Mouse (Mus musculus): ENCODE data around the gene Pdk1.
"Not testable (repeated sequence)": the region's sequence is repeated elsewhere in the genome, so short reads cannot be mapped to it uniquely, and the experiment has no call there.

The Pdk1 gene

DNA sequence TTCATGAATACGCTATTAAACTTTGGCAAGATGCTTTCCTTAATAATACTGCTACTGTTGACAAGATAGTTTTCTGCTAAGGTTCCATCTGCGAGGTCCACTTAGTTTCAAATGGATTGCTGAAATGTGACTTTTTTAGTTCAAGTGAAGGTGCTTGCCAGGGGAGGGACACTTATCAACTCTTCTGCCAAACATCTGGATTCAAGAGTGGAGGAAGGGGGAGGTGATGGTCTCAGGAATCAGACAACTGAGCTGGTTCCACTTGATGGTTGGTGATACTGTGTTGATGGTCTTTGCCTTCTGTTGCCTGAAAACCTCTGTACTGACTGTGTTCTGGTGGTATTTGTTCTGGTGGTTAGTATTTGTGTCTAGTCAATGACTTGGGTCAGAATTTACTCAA, 1.4 kb downstream of the Pdk1 start:
- no peak for DNase-seq (ENCODE audit: low spot score in 2 of 2)

GRCm38 (mm10) chr2:71874836-71875235, 1.8 kb downstream of the Pdk1 start:
- no peak for DNase-seq (ENCODE audit: low spot score in 2 of 2)

DNA sequence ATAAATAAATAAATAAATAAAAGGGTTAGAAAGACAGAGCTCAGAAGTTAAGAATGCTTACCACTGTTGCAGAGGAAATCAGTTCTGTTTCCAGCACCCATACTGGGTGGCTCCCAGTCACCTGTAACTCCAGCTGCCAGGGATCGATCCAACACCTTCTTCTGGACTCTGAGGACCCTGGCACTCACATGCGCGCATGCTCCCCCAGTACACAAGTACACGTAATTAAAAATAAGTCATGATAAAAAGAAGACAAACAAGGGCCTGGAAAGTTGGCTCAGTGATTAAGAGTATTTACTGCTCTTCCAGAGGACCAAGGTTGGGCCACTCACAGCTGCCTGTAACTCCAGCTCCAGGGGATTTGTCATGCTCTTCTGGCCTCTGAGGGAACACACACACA, 4.8 kb downstream of the Pdk1 start:
- DNase-seq (ENCODE audit: low spot score in 2 of 2): no peak

DNA sequence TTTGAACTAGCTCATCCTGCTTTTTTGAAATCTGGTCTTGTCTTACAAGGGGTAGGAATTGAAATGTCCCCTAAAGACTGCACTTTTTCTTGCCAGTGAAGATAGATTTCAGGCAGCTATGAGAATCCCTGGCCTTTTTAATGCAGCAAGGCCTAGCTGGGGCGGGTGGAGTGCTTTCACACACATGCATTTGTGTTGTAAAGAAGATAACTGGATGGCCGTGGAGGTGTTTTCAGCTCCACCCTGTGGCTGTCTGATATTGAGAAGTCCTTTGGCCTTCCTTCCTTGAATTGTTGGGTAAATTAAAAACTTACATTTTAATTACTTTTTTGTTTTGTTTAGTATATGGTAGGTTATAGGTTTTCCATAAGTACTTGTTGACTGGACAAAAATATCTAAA, 5.4 kb downstream of the Pdk1 start:
- DNase-seq (ENCODE audit: low spot score in 2 of 2): no peak

DNA sequence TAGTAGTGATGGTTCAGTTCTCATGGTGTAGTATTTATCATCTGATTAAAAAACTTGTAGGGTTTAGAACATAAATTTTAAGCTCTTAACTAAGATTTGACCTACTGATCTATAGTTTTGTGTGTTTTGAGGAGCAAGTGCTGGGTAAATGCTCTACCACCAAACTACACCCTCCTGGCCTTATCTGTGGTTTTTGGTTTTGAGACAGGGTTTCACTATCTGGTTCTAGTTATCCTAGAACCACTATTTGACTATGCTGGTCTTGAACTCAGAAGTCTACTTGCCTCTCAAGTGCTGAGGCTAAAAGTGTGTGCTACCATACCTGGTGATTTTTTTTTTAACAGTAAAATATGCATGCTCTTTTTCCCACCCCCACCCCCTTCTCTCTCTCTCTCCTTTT, 5.9 kb downstream of the Pdk1 start:
- DNase-seq (ENCODE audit: low spot score in 2 of 2): no peak

DNA sequence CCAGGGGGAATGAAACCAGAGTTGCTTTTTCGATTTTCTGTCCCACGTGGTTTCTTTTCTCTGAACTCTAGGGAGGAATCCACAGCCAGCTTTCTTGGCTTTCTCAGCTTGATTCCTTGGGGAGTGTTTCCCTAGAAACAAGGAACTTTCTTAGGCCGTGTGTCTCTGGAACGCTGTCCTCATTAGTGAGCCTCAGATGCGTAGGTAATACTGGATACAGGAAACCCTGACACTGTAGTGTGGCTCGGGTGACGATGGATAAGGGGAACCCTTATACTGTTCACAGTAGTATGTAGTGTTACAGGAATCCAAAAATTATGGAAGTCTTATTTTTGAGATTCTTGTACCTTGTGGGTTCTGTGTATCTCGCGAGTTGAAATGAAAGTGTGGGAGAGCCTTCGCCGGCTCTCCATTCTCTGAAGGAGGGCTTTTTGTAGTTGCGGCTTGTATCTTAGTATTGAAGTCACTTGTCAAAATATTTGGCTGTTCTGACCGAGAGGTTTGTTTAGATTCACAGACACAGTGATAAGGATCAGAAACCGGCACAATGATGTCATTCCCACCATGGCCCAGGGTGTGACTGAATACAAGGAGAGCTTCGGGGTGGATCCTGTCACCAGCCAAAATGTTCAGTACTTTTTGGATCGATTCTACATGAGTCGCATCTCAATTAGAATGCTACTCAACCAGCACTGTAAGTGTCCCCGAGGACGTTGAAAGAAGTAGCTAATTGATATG, 10.1 kb downstream of the Pdk1 start:
- no peak for DNase-seq (ENCODE audit: low spot score in 2 of 2)

GRCm38 (mm10) chr2:71887269-71887668, 14.2 kb downstream of the Pdk1 start:
- DNase-seq (ENCODE audit: low spot score in 2 of 2): no peak

DNA sequence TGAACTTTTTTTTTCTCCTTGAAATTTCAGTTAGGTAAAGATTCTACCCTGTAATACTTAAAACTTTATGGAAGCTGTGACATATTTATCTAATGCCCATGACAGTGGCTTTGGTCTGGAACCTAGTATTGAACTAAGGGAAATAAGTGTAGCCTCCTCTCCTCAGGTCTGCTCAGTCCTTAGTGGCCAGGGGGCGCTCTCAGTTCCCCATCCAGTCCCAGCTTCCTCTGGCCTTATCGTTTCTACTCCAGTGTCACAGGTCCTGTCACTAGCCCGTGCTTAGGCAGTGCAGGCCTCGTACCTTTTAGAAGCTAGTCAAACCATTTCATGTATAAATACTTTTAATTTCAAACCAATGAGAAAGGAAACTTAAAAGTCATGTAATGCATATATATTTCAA, 15.4 kb downstream of the Pdk1 start:
- DNase-seq (ENCODE audit: low spot score in 2 of 2): no peak

GRCm38 (mm10) chr2:71891536-71891935, 18.5 kb downstream of the Pdk1 start:
- no peak for DNase-seq (ENCODE audit: low spot score in 2 of 2)

GRCm38 (mm10) chr2:71892741-71893349, 19.8 kb downstream of the Pdk1 start:
- no peak for DNase-seq (ENCODE audit: low spot score in 2 of 2)

DNA sequence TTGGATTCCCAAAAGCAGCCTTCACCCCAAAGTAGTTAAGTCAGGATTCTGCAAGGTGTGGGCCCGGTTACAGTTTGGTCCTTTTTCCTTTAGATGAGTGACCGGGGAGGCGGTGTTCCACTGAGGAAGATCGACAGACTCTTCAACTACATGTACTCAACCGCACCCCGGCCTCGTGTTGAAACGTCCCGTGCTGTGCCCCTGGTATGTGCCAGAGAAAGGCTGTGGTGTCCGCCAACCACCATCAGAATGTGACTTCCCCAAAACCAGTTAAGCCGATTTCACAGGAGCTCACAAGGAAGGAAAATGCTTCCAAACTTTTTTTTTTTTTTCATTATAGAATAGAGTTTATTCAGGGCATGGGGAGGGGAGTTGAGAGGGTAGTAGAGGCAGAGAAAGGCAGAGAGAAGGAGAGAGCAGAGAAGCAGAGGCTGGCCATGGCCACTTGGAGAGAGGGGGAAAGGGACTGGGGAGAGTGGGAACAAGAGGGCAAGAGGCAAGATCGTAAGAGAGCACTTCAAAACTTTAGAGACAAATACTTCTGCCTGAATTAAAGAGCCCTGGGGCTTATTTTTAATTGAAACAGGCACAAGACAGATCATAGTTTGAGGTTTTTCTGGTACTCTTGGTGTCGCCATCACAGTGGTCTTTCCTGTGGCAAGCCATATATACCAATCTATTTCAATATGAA, 22.7 kb downstream of the Pdk1 start:
- no peak for DNase-seq (ENCODE audit: low spot score in 2 of 2)

DNA sequence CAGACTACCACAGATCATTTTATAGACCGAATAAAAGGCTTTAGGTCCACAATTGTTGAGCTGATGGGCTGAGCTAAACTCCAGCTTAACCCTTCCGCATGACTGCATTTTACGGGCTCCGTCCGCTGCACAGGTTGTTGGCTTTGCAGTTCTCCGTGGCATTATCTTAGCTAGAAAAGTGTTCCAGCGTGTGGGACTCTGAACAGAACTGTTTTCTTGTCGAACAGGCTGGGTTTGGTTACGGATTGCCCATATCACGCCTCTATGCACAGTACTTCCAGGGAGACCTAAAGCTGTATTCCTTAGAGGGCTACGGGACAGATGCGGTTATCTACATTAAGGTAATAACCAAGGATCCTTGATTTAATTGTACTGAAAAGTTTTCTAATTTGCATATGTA, 24.4 kb downstream of the Pdk1 start:
- DNase-seq (ENCODE audit: low spot score in 2 of 2): no peak

DNA sequence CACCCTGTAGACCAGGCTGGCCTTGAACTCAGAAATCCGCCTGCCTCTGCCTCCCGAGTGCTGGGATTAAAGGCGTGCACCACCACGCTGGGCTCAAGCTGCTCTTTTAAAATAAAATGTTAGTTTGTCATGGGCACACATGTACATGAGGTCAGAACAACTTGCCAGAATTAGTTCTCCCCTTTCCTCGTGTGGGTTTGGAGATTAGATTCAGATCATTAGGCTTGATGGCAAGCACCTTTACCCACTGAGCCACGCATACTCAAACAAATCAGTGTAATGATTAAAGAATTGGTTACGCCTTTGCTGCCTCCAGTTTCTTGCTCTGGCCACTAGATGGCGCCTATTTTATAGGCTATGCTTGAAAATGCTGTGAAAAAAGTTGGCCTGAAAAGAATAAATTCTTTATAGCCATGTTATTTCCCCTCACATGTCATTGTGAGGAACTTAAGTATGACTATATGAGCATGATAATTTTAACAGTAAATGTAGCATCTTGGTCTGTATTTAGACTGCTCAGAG, 25.4 kb downstream of the Pdk1 start:
- DNase-seq (ENCODE audit: low spot score in 2 of 2): no peak

- DNase-seq (ENCODE audit: low spot score in 2 of 2): no peak
Observed at GRCm38 (mm10) chr2:71899886-71900285, 26.9 kb downstream of the Pdk1 start.

DNA sequence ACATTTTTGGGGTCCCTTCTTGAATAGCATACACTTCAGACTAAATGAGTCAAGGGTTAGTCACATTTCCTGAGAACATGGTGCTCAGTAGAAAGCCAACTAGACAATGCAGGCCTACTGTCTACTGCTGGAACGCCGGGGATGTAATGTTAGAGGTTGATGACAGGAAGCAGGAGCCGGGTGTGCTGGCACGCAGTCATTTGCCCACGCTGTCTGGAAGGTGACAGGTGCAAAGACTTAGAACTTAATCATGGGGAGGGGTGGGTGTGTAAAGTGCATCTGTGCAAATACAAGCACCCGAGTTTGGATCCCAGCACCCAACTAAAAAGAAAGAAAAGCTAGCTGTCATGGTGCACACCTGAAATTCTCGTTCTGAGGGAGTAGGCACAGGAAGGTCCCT, 32.1 kb downstream of the Pdk1 start:
- no peak for DNase-seq (ENCODE audit: low spot score in 2 of 2)

- not testable (repeated sequence) for DNase-seq (ENCODE audit: low spot score in 2 of 2)
Observed at GRCm38 (mm10) chr2:71906356-71906755, 33.3 kb downstream of the Pdk1 start.

DNA sequence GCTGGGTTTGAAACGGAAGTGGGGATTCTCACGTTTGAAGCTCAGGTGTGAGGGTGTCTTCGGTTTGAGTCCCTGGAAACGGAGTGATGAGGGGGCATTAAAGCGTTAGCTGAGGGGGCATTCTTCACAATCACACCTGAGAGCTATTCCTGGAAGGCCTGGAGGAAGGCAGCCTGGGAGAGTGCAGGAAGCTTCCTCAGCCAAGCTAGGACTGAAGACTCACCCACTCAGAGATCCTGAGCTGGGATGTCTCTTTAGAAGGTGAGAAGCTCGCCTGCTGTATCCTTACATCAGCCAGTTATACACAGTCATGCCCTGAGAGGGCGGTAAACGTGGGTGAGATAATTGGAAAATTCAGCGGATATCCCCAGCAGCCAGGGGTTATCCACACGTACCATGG, 40.9 kb downstream of the Pdk1 start:
- no peak for DNase-seq (ENCODE audit: low spot score in 2 of 2)

- DNase-seq (ENCODE audit: low spot score in 2 of 2): no peak
Observed at GRCm38 (mm10) chr2:71919227-71919647, 46.2 kb downstream of the Pdk1 start.

- DNase-seq (ENCODE audit: low spot score in 2 of 2): not testable (repeated sequence)
Observed at GRCm38 (mm10) chr2:71924931-71925330, 51.9 kb downstream of the Pdk1 start.

GRCm38 (mm10) chr2:71934046-71934445, 61.0 kb downstream of the Pdk1 start:
- DNase-seq (ENCODE audit: low spot score in 2 of 2): no peak

DNA sequence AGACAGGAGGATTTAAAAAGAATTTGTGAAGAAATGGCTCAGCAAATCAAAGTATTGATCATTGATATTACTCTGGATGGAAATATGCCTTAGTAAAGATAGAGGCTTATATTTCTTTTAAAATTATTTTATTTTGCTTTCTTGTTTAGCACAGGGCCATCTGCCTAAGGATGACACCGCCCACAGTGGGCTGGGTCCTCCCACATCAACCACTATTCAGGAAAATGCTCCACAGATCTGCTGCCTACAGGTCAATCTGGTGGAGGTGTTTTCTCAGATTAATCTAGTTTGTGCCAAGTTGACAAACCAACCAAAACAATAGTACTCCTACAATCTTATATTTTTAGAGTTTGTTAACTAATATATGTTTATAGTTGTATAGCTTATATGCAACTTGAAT, 63.7 kb downstream of the Pdk1 start:
- no peak for DNase-seq (ENCODE audit: low spot score in 2 of 2)

DNA sequence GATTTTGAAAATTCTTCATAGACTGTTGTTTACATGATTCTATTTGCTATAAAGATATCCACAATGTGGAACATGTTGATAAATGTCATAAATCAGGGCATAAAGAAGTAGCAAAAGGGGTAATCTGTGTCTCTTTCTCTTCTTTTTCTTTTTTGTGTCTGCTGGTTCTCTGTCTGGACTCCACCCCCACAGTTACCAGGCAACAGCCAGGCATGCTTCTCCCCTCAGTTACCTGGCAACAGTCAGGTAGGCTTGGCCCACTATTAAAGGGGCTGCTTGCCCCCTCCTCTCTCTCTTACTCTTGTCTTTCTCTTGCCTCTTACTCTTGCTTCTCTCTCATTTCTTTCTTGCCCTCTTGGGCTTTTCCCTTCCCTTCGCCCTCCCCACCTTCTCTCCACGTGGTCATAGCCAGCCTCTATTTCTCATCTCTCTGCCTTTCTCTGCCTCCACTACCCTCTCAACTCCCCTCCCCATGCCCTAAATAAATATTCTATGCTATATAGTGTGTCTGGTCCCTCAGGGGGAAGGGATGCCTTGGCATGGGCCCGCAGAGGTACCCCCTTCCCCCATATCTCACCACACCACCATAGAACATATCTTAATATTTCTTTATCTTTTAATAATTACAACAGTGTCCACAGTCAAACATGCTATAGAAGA, 64.8 kb downstream of the Pdk1 start:
- no peak for DNase-seq (ENCODE audit: low spot score in 2 of 2)
